Mouse (Mus musculus) embryonic facial prominence, embryonic 15.5 days (tissue): ENCODE measurements around the gene Cap2. TPM values are rescaled to one million over a fixed set of nuclear protein-coding genes. Genes with fewer than 3 reads are reported as not detected.
A peak's percentile ranks its signal among the peaks of the same experiment; 100 is the strongest.

ENCODE experiments used
- ATAC-seq: fragments of 200-750 bp; cut with Nextera tagmentation; 2 replicates; pipeline ENCODE4 v1.8.0; 2017; ENCODE audit warnings: low read depth, moderate TSS enrichment; ENCODE audit not compliant: insufficient number of reproducible peaks, low FRiP score, low TSS enrichment
- H3K27ac ChIP-seq: fragments of 300-500 bp; sonication (generic); replicated peaks from 2 replicates; pipeline ENCODE4 v1.5.1; 2015; ENCODE audit warnings: mild to moderate bottlenecking, inconsistent platforms
- H3K27me3 ChIP-seq: fragments of 300-500 bp; sonication (generic); 2 replicates; pipeline ENCODE4 v1.6.1; 2015; ENCODE audit warnings: inconsistent platforms
- H3K36me3 ChIP-seq: fragments of 300-500 bp; sonication (generic); 2 replicates; pipeline ENCODE4 v1.6.1; 2015; ENCODE audit warnings: mild to moderate bottlenecking, inconsistent platforms
- H3K4me1 ChIP-seq: fragments of 300-500 bp; sonication (generic); 2 replicates; pipeline ENCODE4 v1.6.1; 2015; ENCODE audit warnings: inconsistent platforms
- H3K4me2 ChIP-seq: fragments of 300-500 bp; sonication (generic); replicated peaks from 2 replicates; pipeline ENCODE4 v1.6.1; 2015; ENCODE audit warnings: mild to moderate bottlenecking, inconsistent platforms
- H3K4me3 ChIP-seq: fragments of 300-500 bp; sonication (generic); replicated peaks from 2 replicates; pipeline ENCODE4 v1.5.1; 2015; ENCODE audit warnings: mild to moderate bottlenecking, inconsistent platforms
- H3K9ac ChIP-seq: fragments of 300-500 bp; sonication (generic); 2 replicates; pipeline ENCODE4 v1.6.1; 2015; ENCODE audit warnings: inconsistent platforms
- H3K9me3 ChIP-seq: fragments of 300-500 bp; sonication (generic); replicated peaks from 2 replicates; pipeline ENCODE4 v1.6.1; 2016; ENCODE audit warnings: inconsistent platforms
- WGBS: fragments of 180-500 bp; shearing (Covaris S2); methylation state at CpG from one replicate; pipeline ENCODE4 v1.1.7; 2015; 5-methylcytosine and 5-hydroxymethylcytosine counted together
- polyA plus RNA-seq: library from polyadenylated mRNA; unstranded; fragments of >200 nt; fragmentation: Nextera tagmentation; extraction: Ambion mirVana; gene quantifications from 2 replicates; pipeline ENCODE4 v1.2.1, GENCODE M21; 2015

The Cap2 gene
- polyA plus RNA-seq, 1 experiment from 2014 or later, result 20.1 TPM

- H3K4me3 ChIP-seq, result no peak overlapping the region
- no peak for ATAC-seq
- no peak overlapping the region for H3K4me2 ChIP-seq
- WGBS, result 78% methylated on average over 4 of the region's 4 CpGs
- H3K27ac ChIP-seq, result no peak overlapping the region
- H3K4me1 ChIP-seq, result no peaks in the 10 kb centered on the region
- H3K9ac ChIP-seq, result no peak overlapping the region
- no peaks in the 10 kb centered on the region for H3K9me3 ChIP-seq
- H3K36me3 ChIP-seq, result no peaks in the 10 kb centered on the region
- no peaks in the 10 kb centered on the region for H3K27me3 ChIP-seq
Observed at GRCm38 (mm10) chr13:46508823-46509222, 7.2 kb downstream of the Cap2 start.

- Histone ChIP-seq H3K36me3 (no peaks in the 10 kb centered on the region), H3K4me1 (no peaks in the 10 kb centered on the region), H3K27me3 (no peaks in the 10 kb centered on the region), H3K9ac (no peak overlapping the region), H3K27ac (no peak overlapping the region), H3K9me3 (no peaks in the 10 kb centered on the region), H3K4me3 (no peak overlapping the region), H3K4me2 (no peak overlapping the region)
- ATAC-seq, result no peak
- 93% methylated on average over 7 of the region's 7 CpGs for WGBS
Observed at GRCm38 (mm10) chr13:46510460-46510859, 8.8 kb downstream of the Cap2 start.

DNA sequence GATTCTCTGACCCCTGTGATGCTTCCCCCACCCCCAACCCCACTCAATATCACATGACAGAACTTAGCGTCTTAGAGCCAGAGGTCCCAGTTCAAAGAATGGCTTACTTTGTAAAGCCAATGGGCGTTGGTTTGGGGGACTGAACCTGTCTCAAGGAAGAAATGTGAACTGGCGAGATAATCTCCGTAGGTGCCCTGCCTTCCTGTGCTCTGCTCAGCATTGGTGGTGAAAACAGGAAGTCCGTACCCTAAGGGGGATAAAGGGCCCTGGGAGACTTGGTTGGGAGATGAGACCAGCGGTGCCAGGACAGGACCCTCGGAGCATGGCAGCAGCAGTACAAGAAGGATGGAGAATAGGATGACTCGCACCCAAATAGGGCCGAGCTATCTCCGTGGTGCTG lies 12.8 kb downstream of the Cap2 start:
- ATAC-seq, result no peak
- Histone ChIP-seq H3K9me3 (no peaks in the 10 kb centered on the region), H3K27me3 (no peaks in the 10 kb centered on the region), H3K4me1 (no peaks in the 10 kb centered on the region), H3K4me3 (no peak overlapping the region), H3K4me2 (no peak overlapping the region), H3K9ac (no peak overlapping the region), H3K27ac (no peak overlapping the region), H3K36me3 (no peaks in the 10 kb centered on the region)
- WGBS, result 89% methylated on average over 10 of the region's 10 CpGs

- Histone ChIP-seq H3K4me1 (no peaks in the 10 kb centered on the region), H3K27me3 (no peaks in the 10 kb centered on the region), H3K4me2 (no peak overlapping the region), H3K9ac (no peak overlapping the region), H3K9me3 (no peaks in the 10 kb centered on the region), H3K27ac (no peak overlapping the region), H3K4me3 (no peak overlapping the region), H3K36me3 (no peaks in the 10 kb centered on the region)
- no peak for ATAC-seq
- WGBS, result 75% methylated on average over 9 of the region's 9 CpGs
Observed at GRCm38 (mm10) chr13:46515120-46515523, 13.5 kb downstream of the Cap2 start.

DNA sequence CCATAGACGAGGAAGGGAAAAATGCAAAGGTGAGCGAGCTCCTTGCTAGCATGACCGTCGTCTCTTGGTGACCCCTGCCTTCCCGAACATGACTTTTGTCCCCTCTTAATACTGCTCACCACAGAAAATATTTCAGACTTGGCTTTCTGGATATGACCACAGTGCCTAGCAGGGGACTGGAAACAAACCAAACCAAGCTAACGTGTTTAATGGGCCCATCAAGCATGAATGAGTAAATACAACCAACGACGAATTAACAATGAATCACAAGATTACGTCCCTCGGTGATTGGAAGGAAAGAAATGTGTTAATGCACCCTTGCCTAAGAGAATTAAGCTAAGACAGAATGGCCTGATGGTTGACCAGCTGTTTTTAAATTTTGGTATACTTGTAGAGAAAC lies 13.9 kb downstream of the Cap2 start:
- WGBS, result 86% methylated on average over 10 of the region's 10 CpGs

GRCm38 (mm10) chr13:46516183-46516582 lies 14.5 kb downstream of the Cap2 start:
- Histone ChIP-seq H3K9me3 (no peaks in the 10 kb centered on the region), H3K4me3 (no peak overlapping the region), H3K27me3 (no peaks in the 10 kb centered on the region), H3K36me3 (no peaks in the 10 kb centered on the region), H3K27ac (no peak overlapping the region), H3K9ac (no peak overlapping the region), H3K4me1 (no peaks in the 10 kb centered on the region), H3K4me2 (no peak overlapping the region)
- 59% methylated on average over 7 of the region's 7 CpGs for WGBS
- peak; percentile 51; the same call in 1 of the 2 replicates for ATAC-seq

More for the DNA sequence above, 13.9 kb downstream of the Cap2 start:
- ATAC-seq, result no peak
- Histone ChIP-seq H3K27ac (no peak overlapping the region), H3K36me3 (no peaks in the 10 kb centered on the region), H3K4me3 (no peak overlapping the region), H3K4me1 (no peaks in the 10 kb centered on the region), H3K4me2 (no peak overlapping the region), H3K9ac (no peak overlapping the region), H3K27me3 (no peaks in the 10 kb centered on the region), H3K9me3 (no peaks in the 10 kb centered on the region)

GRCm38 (mm10) chr13:46517211-46517685 lies 15.6 kb downstream of the Cap2 start:
- no peaks in the 10 kb centered on the region for H3K4me1 ChIP-seq
- H3K4me2 ChIP-seq, result no peak overlapping the region
- ATAC-seq, result no peak; the same call in 1 of the 2 replicates
- H3K4me3 ChIP-seq, result no peak overlapping the region
- no peak overlapping the region for H3K27ac ChIP-seq
- H3K9ac ChIP-seq, result no peak overlapping the region
- no peaks in the 10 kb centered on the region for H3K36me3 ChIP-seq
- 57% methylated on average over 4 of the region's 4 CpGs for WGBS
- H3K27me3 ChIP-seq, result no peaks in the 10 kb centered on the region
- H3K9me3 ChIP-seq, result no peaks in the 10 kb centered on the region

DNA sequence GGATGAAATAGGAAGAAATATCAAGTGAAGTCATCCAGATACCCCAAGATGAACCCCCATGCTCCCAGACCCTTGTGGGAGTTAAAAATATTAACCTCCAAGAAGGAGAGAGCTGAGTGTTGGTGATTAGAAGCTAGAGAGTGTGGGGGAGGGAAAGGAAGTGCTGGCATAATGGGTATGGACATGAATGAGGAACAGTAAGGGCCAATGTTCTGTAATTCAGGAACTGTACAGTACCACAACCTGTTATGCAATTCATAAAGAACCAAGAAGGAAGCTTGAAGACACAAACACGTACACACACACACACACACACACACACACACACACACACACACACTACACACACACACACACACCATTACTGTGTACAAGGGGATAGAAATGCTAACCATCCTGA lies 19.8 kb downstream of the Cap2 start:
- H3K9ac ChIP-seq, result no peak overlapping the region
- 91% methylated on average over 1 of the region's 1 CpGs for WGBS
- no peak overlapping the region for H3K27ac ChIP-seq
- peaks cover 11% of the 10 kb centered on the region; the same call in 1 of the 2 replicates for H3K4me1 ChIP-seq
- no peaks in the 10 kb centered on the region for H3K9me3 ChIP-seq
- no peaks in the 10 kb centered on the region for H3K27me3 ChIP-seq
- H3K36me3 ChIP-seq, result no peaks in the 10 kb centered on the region
- H3K4me2 ChIP-seq, result no peak overlapping the region
- H3K4me3 ChIP-seq, result no peak overlapping the region
- ATAC-seq, result no peak

- peak; percentile 51; the same call in 1 of the 2 replicates for ATAC-seq
- H3K36me3 ChIP-seq, result no peaks in the 10 kb centered on the region
- no peaks in the 10 kb centered on the region for H3K9me3 ChIP-seq
- no peaks in the 10 kb centered on the region for H3K27me3 ChIP-seq
- H3K4me3 ChIP-seq, result no peak overlapping the region
- peak overlapping the region; percentile 45 for H3K27ac ChIP-seq
- no peak overlapping the region for H3K9ac ChIP-seq
- no peak overlapping the region for H3K4me2 ChIP-seq
- peaks cover 11% of the 10 kb centered on the region; the same call in 1 of the 2 replicates for H3K4me1 ChIP-seq
- 34% methylated on average over 4 of the region's 4 CpGs for WGBS
Observed at GRCm38 (mm10) chr13:46522798-46523197, 21.1 kb downstream of the Cap2 start.

GRCm38 (mm10) chr13:46523235-46523634 lies 21.6 kb downstream of the Cap2 start:
- H3K4me3 ChIP-seq, result no peak overlapping the region
- H3K4me2 ChIP-seq, result no peak overlapping the region
- H3K27me3 ChIP-seq, result no peaks in the 10 kb centered on the region
- peak overlapping the region; percentile 45 for H3K27ac ChIP-seq
- ATAC-seq, result no peak
- H3K36me3 ChIP-seq, result no peaks in the 10 kb centered on the region
- no peak overlapping the region for H3K9ac ChIP-seq
- H3K9me3 ChIP-seq, result no peaks in the 10 kb centered on the region
- 48% methylated on average over 5 of the region's 5 CpGs for WGBS
- H3K4me1 ChIP-seq, result peaks cover 11% of the 10 kb centered on the region; the same call in 1 of the 2 replicates

DNA sequence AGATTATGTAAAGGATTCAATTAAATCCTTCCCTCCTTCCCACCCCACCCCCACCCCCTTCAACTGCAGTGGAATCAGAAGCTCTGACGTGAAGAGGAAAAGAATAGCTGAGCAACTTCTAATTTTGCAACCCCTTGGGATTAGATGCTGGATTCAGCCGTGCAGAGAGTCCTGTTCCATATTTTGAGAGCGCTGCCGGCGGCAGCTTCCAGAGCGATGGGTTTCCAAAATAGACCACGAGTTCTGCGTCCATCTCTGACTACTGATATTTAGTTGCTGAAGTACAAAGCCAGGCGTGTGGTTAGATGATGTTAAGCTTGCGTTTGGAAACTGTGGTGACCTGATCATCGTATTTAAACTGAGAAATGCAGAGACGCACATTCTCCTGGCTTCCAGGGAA lies 22.1 kb downstream of the Cap2 start:
- 50% methylated on average over 12 of the region's 12 CpGs for WGBS

More for the DNA sequence above, 22.1 kb downstream of the Cap2 start:
- H3K9ac ChIP-seq, result no peak overlapping the region
- no peaks in the 10 kb centered on the region for H3K27me3 ChIP-seq
- no peak overlapping the region for H3K27ac ChIP-seq
- no peak overlapping the region for H3K4me3 ChIP-seq
- peaks cover 11% of the 10 kb centered on the region; the same call in 1 of the 2 replicates for H3K4me1 ChIP-seq
- no peaks in the 10 kb centered on the region for H3K36me3 ChIP-seq
- no peak overlapping the region for H3K4me2 ChIP-seq
- ATAC-seq, result no peak
- no peaks in the 10 kb centered on the region for H3K9me3 ChIP-seq
